Mouse (Mus musculus) midbrain, embryonic 11.5 days (tissue): ENCODE measurements around the gene Rps11. TPM values are rescaled to one million over a fixed set of nuclear protein-coding genes. Genes with fewer than 3 reads are reported as not detected.
A peak's percentile ranks its signal among the peaks of the same experiment; 100 is the strongest.

Experiments
- ATAC-seq: fragments of 200-750 bp; cut with Nextera tagmentation; 2 replicates; pipeline ENCODE4 v1.8.0; 2017; ENCODE audit warnings: moderate TSS enrichment, moderate library complexity; ENCODE audit not compliant: low FRiP score
- DNase-seq: peaks from one replicate; pipeline ENCODE4 v3.0.0; 2015; ENCODE audit warnings: low spot score; ENCODE audit errors: missing footprints
- H3K27ac ChIP-seq: fragments of 300-500 bp; sonication (generic); 2 replicates; pipeline ENCODE4 v1.5.1; 2014; ENCODE audit warnings: low read depth, low read length
- H3K27me3 ChIP-seq: fragments of 300-500 bp; sonication (generic); 2 replicates; pipeline ENCODE4 v1.6.1; 2014; ENCODE audit warnings: mild to moderate bottlenecking, low read length, moderate library complexity, mixed read lengths; ENCODE audit not compliant: control insufficient read depth, insufficient read depth
- H3K36me3 ChIP-seq: fragments of 300-500 bp; sonication (generic); 2 replicates; pipeline ENCODE4 v1.6.1; 2014; ENCODE audit warnings: mild to moderate bottlenecking, low read length, moderate library complexity, mixed read lengths; ENCODE audit not compliant: control insufficient read depth, insufficient read depth
- H3K4me1 ChIP-seq: fragments of 300-500 bp; sonication (generic); 2 replicates; pipeline ENCODE4 v1.6.1; 2014; ENCODE audit warnings: low read length; ENCODE audit not compliant: control insufficient read depth, insufficient read depth
- H3K4me2 ChIP-seq: fragments of 300-500 bp; sonication (generic); 2 replicates; pipeline ENCODE4 v1.6.1; 2014; ENCODE audit warnings: mild to moderate bottlenecking, moderate library complexity
- H3K4me3 ChIP-seq: fragments of 300-500 bp; sonication (generic); 2 replicates; pipeline ENCODE4 v1.5.1; 2014; ENCODE audit warnings: low read depth, low read length
- H3K9ac ChIP-seq: fragments of 300-500 bp; sonication (generic); 2 replicates; pipeline ENCODE4 v1.6.1; 2014; ENCODE audit warnings: low read length
- H3K9me3 ChIP-seq: fragments of 300-500 bp; sonication (generic); 2 replicates; pipeline ENCODE4 v1.6.1; 2016; ENCODE audit warnings: low read length; ENCODE audit not compliant: control insufficient read depth
- WGBS: fragments of 180-500 bp; shearing (Covaris S2); extraction: QIAGEN DNeasy Blood & Tissue Kit; methylation state at CpG from one replicate; pipeline ENCODE4 v1.1.7; 2014; 5-methylcytosine and 5-hydroxymethylcytosine counted together
- polyA plus RNA-seq: library from polyadenylated mRNA; unstranded; fragments of >200 nt; fragmentation: Nextera tagmentation; extraction: Ambion mirVana; gene quantifications from 2 replicates; pipeline ENCODE4 v1.2.1, GENCODE M21; 2014

Gene Rps11
- polyA plus RNA-seq, 1 experiment from 2014 or later: 1,392 TPM

DNA sequence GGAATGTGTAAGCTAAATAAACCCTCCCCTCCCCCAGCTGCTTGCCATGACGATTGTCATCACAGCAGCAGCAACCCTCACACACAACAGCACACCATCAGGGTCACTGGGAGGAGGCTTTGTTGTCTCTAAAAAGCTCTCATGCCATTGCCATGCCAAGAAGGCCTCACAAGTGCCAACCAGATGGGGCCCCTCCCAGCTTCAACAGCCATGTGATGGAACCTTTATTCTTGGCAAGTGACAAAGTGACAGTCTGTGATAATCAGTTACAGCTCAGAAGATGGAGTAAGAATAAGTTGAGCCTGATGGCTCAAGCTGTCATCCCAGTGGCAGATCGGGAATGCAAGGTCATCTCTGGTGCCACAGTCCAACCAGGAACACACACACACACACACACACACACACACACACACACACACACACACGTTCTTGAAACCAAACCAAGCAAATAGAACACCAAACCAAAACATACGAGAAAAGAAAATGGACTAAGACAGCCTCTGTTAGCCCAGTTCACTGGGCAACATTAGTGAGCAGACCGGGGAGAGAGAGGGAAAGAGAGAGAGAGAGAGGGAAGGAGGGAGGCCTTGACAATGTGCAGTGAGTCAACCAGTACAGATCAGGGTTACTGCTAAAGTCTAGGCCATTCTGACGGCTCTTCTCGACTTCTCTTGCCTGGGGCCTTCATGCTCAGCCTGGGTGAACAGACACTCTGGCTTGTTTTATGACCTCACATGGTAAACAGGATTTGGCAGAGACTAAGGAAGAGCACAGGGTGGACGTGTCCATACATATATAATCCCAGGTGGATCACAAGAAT is 15.9 kb upstream of the Rps11 start:
- H3K4me2 ChIP-seq: no peak overlapping the region
- no peak overlapping the region for H3K4me3 ChIP-seq
- no peaks in the 10 kb centered on the region for H3K9me3 ChIP-seq
- WGBS: 80% methylated on average over 8 of the region's 8 CpGs
- no peak overlapping the region for H3K9ac ChIP-seq
- ATAC-seq (no peak), DNase-seq (no peak)
- H3K36me3 ChIP-seq: no peaks in the 10 kb centered on the region; the same call in 1 of the 2 replicates
- H3K27ac ChIP-seq: no peak overlapping the region
- H3K4me1 ChIP-seq: no peaks in the 10 kb centered on the region
- peaks cover 7% of the 10 kb centered on the region; the same call in 1 of the 2 replicates for H3K27me3 ChIP-seq

DNA sequence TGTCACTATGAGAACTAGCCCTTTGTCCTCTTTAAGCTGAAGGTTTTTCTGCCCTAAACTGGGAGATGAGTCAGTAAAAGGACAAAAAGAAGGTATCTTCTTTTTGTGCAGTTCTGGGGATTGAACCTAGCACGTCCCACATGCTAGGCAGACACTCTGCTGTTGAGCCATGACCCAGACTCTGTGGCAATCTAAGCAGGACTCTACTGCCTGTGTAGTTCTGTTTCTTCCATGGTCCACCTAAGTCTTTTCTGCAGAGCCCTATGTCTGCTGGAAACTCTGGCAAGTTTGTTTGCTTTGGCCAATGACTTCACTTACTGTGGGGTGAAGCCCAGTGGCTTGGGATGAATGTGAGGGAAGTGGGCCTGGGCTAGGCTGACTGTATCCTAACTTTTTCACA is 14.2 kb upstream of the Rps11 start:
- Histone ChIP-seq H3K27me3 (peaks cover 9% of the 10 kb centered on the region; the same call in 1 of the 2 replicates), H3K4me1 (no peaks in the 10 kb centered on the region; the same call in 1 of the 2 replicates), H3K27ac (no peak overlapping the region), H3K4me3 (no peak overlapping the region), H3K36me3 (no peaks in the 10 kb centered on the region; the same call in 1 of the 2 replicates), H3K9ac (no peak overlapping the region), H3K4me2 (no peak overlapping the region), H3K9me3 (no peaks in the 10 kb centered on the region)
- 90% methylated on average over 1 of the region's 1 CpGs for WGBS
- DNase-seq: no peak
- ATAC-seq: no peak

DNA sequence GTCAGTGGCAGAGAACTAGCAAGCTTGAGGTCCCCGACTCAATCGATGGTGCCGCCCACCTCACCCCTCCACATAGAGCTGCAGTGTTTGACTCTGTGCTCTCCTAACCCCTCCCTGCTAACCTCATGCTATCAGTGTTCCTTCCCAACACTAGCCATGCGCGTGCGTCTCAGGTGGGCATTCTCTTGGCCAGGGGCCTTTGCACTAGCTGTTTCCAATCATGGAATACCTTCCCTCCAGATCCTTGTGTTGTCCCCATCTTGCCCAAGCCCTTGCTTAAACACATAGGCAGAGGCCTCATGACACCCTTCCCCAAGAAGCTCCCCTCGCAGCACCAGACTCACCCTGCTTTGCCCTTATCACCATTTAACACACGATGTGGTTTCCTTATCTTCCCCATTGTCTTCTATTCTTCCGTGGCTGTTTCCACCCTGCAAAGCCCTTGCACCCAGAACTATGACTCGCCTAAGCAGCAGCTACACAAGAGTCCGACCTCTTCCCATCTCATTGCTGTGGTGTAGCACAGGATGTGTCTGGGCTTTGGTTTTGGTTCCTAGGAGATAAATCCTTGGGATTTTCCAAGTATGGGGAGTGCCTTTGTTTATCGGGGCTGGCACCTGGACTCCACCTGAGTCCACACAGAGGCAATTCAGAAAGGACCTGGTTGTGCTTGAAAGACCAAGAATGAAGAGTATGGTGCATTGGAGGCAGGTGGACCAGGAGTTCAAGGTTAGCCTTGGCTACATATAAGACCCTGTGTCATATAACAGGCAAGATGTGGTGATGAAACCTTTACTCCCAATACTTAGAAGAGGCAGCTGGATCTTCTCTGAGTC is 13.2 kb upstream of the Rps11 start:
- Histone ChIP-seq H3K4me1 (no peaks in the 10 kb centered on the region; the same call in 1 of the 2 replicates), H3K4me2 (no peak overlapping the region), H3K27me3 (peaks cover 9% of the 10 kb centered on the region; the same call in 1 of the 2 replicates), H3K27ac (no peak overlapping the region; the same call in 1 of the 2 replicates), H3K4me3 (no peak overlapping the region), H3K36me3 (no peaks in the 10 kb centered on the region), H3K9ac (no peak overlapping the region; the same call in 1 of the 2 replicates), H3K9me3 (no peaks in the 10 kb centered on the region)
- ATAC-seq (no peak), DNase-seq (no peak)
- WGBS: 83% methylated on average over 12 of the region's 12 CpGs

DNA sequence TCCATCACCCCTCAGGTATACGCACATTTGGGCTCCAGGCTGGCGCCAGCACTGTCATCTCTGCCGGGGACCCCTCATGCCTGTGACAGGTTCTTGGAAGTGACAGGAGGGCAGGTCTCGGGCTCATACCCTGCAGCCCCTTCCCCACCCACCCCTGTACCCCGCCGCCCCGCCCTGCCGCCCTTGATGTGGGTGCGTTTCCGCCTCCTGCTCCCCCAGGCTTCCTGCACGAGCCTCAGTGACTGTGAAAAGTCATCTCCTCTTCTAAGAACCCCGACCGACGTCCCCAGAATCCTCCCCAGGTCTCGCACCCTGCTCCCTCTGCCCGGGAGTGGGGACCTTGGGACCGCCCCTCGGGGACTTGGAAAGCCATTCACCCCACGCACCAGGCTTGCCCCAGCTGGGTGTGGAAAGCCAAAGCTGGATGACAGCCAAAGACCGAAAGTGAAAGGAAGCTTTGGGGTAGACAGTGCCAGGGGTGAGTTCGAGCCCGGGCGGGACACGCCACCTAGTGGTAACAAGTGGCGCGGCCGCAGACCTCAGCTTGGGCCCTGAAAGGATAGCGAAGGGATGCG is 11.8 kb upstream of the Rps11 start, which contains the start of the genes Gm45713 and Flt3l:
TSS of gene Gm45713 (minus strand) at position 239 of the 575 bp plus-strand sequence.
TSS of gene Flt3l (minus strand) at position 440 of the 575 bp plus-strand sequence.
- no peak within 1 kb of the TSS; the same call in 1 of the 2 replicates for H3K27ac ChIP-seq
- peak within 1 kb of the TSS; percentile 59 for H3K9ac ChIP-seq
- DNase-seq (peak; percentile 99), ATAC-seq (peak; percentile 81)
- no peaks in the 10 kb centered on the region; the same call in 1 of the 2 replicates for H3K4me1 ChIP-seq
- H3K27me3 ChIP-seq: peaks cover 9% of the 10 kb centered on the region; the same call in 1 of the 2 replicates
- WGBS: 6% methylated on average over 29 of the region's 29 CpGs
- H3K36me3 ChIP-seq: no peaks in the 10 kb centered on the region
- H3K9me3 ChIP-seq: no peaks in the 10 kb centered on the region
- peak within 1 kb of the TSS; percentile 69 for H3K4me2 ChIP-seq
- peak within 1 kb of the TSS; percentile 46 for H3K4me3 ChIP-seq

DNA sequence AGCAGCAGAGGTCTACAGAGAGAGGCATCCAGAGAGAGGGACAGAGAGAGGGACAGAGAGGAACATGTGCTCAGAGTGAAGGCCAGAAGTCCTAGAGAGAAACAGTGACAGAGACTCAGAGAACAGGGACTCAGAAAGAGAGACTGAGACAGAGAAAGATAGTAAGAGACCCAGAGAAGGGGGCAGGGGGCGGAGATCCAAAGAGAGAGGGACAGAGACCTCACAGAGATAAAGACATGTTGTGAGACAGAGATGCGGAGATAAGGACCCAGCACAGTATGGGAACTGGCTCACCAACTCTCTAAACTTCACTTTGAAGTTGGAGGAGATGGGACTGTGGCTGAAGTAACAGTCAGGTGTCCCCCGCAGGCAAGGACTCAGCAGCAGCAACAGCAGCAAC is 11.1 kb upstream of the Rps11 start:
- DNase-seq (no peak), ATAC-seq (no peak)
- Histone ChIP-seq H3K36me3 (no peaks in the 10 kb centered on the region), H3K4me1 (no peaks in the 10 kb centered on the region; the same call in 1 of the 2 replicates), H3K27me3 (peaks cover 9% of the 10 kb centered on the region; the same call in 1 of the 2 replicates), H3K9ac (no peak overlapping the region; the same call in 1 of the 2 replicates), H3K4me2 (no peak overlapping the region), H3K4me3 (no peak overlapping the region; the same call in 1 of the 2 replicates), H3K9me3 (no peaks in the 10 kb centered on the region), H3K27ac (no peak overlapping the region)
- WGBS: 74% methylated on average over 3 of the region's 3 CpGs

DNA sequence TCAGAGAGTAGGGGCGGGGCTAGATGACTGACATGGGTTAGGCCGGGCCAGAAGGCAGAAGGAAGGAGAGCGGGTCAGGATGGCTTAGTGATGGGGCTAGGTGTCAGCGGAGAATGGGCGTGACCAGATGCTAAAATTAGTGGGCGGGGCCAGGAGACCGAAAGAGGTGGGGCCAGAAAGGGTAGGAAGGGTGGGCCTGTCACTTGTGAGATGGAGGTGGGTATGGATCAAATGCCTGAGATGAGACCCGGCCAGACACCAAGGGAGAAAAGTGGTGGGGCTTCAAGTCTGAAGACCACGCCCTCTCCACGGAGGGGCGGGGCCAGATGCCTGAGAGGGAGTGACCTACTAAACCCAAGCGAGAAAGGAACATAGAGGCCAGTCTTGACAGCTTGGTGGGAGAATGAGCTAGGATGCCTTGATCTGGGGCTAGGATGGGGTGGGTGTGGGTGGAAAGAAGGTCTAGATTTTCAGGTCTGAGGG is 10.3 kb upstream of the Rps11 start:
- ATAC-seq: peak; percentile 23; the same call in 1 of the 2 replicates
- H3K36me3 ChIP-seq: no peaks in the 10 kb centered on the region
- no peaks in the 10 kb centered on the region for H3K9me3 ChIP-seq
- H3K4me2 ChIP-seq: no peak overlapping the region
- peaks cover 3% of the 10 kb centered on the region for H3K4me1 ChIP-seq
- 12% methylated on average over 12 of the region's 12 CpGs for WGBS
- H3K27me3 ChIP-seq: peaks cover 9% of the 10 kb centered on the region; the same call in 1 of the 2 replicates
- H3K27ac ChIP-seq: no peak overlapping the region
- H3K9ac ChIP-seq: no peak overlapping the region
- DNase-seq: no peak
- H3K4me3 ChIP-seq: no peak overlapping the region

DNA sequence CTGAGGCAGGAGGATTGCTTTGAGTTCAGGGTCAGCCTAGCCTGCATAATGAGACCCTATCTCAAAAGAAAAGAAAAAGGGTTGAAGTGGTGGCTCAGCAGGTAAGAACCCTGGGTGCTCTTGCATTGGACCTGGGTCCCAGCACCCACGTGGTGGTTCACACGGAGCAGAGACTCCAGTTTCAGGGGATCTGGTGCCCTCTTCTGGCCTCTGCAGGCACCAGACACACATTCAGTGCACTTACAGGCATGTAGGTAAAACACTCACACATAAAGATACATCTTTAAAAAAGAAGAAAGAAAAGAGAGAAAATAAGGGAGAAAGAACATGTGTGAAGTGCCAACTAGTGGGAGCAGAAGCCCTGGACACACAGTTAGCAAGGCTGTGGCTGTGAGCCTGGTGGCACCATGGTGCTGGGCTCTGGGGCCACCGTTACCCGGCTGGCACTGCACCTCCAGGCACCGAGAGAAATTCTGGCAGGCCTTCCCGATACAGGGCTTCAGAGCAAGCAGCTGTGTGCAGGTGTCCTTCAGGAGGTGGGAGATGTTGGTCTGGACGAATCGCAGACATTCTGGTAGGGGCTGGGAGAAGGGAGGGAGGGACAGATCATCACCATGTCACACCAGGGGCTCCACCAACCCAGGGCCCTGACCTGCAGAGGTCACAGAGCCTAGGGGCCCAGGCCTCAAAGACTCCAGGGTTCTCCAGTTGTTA is 9.4 kb upstream of the Rps11 start:
- H3K4me2 ChIP-seq: no peak overlapping the region
- DNase-seq (no peak), ATAC-seq (no peak)
- WGBS: 85% methylated on average over 8 of the region's 8 CpGs
- H3K4me3 ChIP-seq: no peak overlapping the region
- peaks cover 8% of the 10 kb centered on the region for H3K4me1 ChIP-seq
- no peak overlapping the region for H3K27ac ChIP-seq
- H3K9me3 ChIP-seq: no peaks in the 10 kb centered on the region
- no peak overlapping the region for H3K9ac ChIP-seq
- peaks cover 9% of the 10 kb centered on the region; the same call in 1 of the 2 replicates for H3K27me3 ChIP-seq
- H3K36me3 ChIP-seq: no peaks in the 10 kb centered on the region

DNA sequence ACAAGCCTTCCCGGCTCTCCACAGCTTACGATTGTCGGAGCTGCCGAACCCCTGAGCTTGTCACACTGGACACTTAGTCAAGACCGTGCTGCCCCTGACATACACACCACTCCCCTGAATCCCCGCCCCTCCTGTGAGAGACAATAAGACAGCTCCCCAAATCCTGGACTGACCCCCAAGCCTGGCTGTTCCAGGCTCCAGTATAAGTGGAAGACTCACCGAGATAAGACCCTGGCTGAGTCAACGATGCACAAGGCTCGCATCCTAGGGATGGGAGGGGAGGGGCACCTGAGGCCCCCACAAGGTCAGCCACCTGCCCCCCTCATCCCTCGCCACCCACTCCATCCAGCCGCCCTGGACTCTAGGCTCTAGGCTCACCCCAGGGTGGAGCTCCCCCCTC is 7.6 kb upstream of the Rps11 start:
- Histone ChIP-seq H3K4me2 (no peak overlapping the region), H3K9ac (0 out of 2 replicates have a peak overlapping the region, but pooled peaks have one; percentile 27), H3K4me3 (no peak overlapping the region), H3K36me3 (peaks cover 7% of the 10 kb centered on the region), H3K9me3 (no peaks in the 10 kb centered on the region), H3K27ac (no peak overlapping the region), H3K27me3 (peaks cover 9% of the 10 kb centered on the region; the same call in 1 of the 2 replicates), H3K4me1 (peaks cover 15% of the 10 kb centered on the region)
- 83% methylated on average over 11 of the region's 11 CpGs for WGBS
- ATAC-seq (no peak), DNase-seq (no peak)
